Mouse (Mus musculus) cerebellum, adult 9-11 months (tissue): ENCODE data around the gene Aspscr1.

ENCODE experiments used
- DNase-seq: peaks from one replicate; pipeline ENCODE4 v3.0.0; 2022

Gene Aspscr1

DNA sequence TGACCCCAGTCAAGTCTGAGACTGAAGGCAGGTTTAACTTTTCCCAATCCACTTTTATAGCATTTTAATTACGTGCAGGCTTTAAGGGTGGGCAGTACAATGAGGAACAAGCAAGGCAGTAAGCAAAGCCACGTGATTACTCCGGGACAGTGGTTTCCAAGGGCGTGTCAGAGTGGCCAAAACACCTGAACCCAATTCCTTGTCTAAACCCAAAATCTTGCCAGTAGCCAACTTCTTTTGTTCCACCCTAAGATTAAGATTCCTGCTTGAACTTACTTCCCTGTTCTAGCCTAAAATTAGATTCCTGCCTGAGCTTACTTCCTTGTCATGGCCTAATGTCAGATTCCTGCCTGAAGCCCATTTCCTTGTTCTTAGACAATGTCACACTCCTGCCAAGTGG is 75.2 kb downstream of the Aspscr1 start:
- DNase-seq = no peak

- no peak for DNase-seq
Measured at GRCm38 (mm10) chr11:120749430-120749829, 76.7 kb downstream of the Aspscr1 start.

- DNase-seq = no peak
Measured at GRCm38 (mm10) chr11:120751606-120752005, 78.8 kb downstream of the Aspscr1 start.
